Mouse (Mus musculus): ENCODE measurements around the gene Mmachc. TPM values are rescaled to one million over a fixed set of nuclear protein-coding genes. Genes with fewer than 3 reads are reported as not detected.

Mmachc gene
- polyA plus RNA-seq, 1 experiment = 30.3 TPM

DNA sequence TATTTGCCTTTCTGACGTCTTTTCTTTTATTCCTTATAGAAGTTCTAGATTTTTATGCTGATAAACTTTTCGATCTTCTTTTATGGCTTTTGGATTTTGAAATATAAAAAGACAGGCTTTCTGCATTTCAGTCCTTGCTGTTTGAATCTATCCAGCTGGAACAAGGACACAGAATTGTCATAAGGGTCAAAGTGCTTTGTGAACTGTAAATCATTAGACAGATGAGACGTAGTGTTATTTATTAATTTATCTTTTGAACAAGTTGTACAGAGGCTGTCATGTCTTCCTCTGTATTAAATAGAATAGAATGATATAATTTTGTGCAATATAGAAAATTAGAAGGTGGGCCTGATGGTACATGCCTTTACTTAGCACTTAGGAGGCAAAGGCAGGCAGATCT lies 19.2 kb upstream of the Mmachc start:
- Histone ChIP-seq H3K4me3 (ENCODE audit: insufficient read depth, low read depth, low read length) (no peak overlapping the region), H3K27ac (ENCODE audit: insufficient read depth, low read depth, low read length) (peak overlapping the region; percentile 83), H3K4me1 (ENCODE audit: control insufficient read depth, insufficient read depth, low read length) (peaks cover 12% of the 10 kb centered on the region; the same call in 1 of the 2 replicates), H3K27me3 (replicated peaks; ENCODE audit: control insufficient read depth, insufficient read depth, low read length) (no peaks in the 10 kb centered on the region), H3K36me3 (ENCODE audit: control insufficient read depth, insufficient read depth, low read length) (no peaks in the 10 kb centered on the region; the same call in 1 of the 2 replicates)
- peak; percentile 82 for DNase-seq
- WGBS = 40% methylated on average over 3 of the region's 3 CpGs
- TF ChIP-seq CTCF (conservative IDR thresholded peaks at IDR 0.05; ENCODE audit: insufficient read depth, insufficient read length, low read depth, low read length) (no peak), POLR2A (IDR thresholded peaks at IDR 0.05; ENCODE audit: low read depth, low read length) (no peak)

DNA sequence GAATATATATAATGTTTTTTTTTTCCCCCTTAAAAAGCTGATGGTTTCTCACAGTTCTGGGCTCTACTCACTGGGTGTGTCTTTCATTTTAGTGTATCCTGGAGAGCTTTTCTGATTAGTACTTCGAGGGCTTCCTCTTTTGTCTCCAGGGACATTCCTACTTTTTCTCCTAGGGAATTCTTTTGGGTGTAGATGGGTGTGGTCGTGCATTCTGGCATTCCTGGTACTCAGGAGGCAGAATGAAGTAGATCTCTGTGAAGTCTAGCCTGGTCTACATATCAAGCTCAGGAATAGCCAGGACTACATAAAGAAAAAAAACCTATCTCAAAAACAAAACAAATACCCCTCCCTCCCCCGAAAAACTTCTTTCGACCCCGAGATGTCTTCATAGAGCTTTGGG lies 17.2 kb upstream of the Mmachc start:
- no peaks in the 10 kb centered on the region for H3K27me3 ChIP-seq (replicated peaks; ENCODE audit: control insufficient read depth, insufficient read depth, low read length)
- no peak overlapping the region for H3K4me3 ChIP-seq (ENCODE audit: insufficient read depth, low read depth, low read length)
- peaks cover 7% of the 10 kb centered on the region; the same call in 1 of the 2 replicates for H3K4me1 ChIP-seq (ENCODE audit: control insufficient read depth, insufficient read depth, low read length)
- H3K36me3 ChIP-seq (ENCODE audit: control insufficient read depth, insufficient read depth, low read length) = no peaks in the 10 kb centered on the region; the same call in 1 of the 2 replicates
- WGBS = 83% methylated on average over 5 of the region's 5 CpGs
- TF ChIP-seq POLR2A (IDR thresholded peaks at IDR 0.05; ENCODE audit: low read depth, low read length) (no peak), CTCF (conservative IDR thresholded peaks at IDR 0.05; ENCODE audit: insufficient read depth, insufficient read length, low read depth, low read length) (no peak)
- H3K27ac ChIP-seq (ENCODE audit: insufficient read depth, low read depth, low read length) = 0 out of 2 replicates have a peak overlapping the region, but pooled peaks have one; percentile 71
- DNase-seq = no peak

DNA sequence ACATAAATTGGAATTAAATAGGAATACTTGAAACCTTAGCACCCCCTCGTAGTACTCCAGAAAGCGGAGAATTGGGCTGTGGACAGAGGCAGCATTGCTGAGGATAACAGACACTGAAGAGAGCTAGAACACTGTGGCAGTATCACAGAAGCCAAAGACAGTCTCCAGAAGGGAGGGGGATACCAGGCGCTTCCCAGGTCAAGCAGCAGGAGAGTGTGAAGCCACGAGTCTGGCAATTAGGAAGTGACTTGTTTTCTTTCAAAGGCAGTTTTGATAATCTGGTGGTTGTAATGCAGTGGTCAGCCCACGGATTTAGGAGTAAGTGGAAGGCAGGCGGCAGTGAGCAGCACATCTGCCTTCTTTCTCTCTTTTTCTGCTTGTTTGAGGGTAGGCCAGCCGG lies 14.0 kb upstream of the Mmachc start:
- Histone ChIP-seq H3K27me3 (replicated peaks; ENCODE audit: control insufficient read depth, insufficient read depth, low read length) (no peaks in the 10 kb centered on the region), H3K4me3 (ENCODE audit: insufficient read depth, low read depth, low read length) (peak overlapping the region; percentile 1; the same call in 1 of the 2 replicates), H3K27ac (ENCODE audit: insufficient read depth, low read depth, low read length) (0 out of 2 replicates have a peak overlapping the region, but pooled peaks have one; percentile 42), H3K36me3 (ENCODE audit: control insufficient read depth, insufficient read depth, low read length) (no peaks in the 10 kb centered on the region), H3K4me1 (ENCODE audit: control insufficient read depth, insufficient read depth, low read length) (peaks cover 2% of the 10 kb centered on the region; the same call in 1 of the 2 replicates)
- DNase-seq = peak; percentile 22
- WGBS = 59% methylated on average over 7 of the region's 7 CpGs
- TF ChIP-seq CTCF (conservative IDR thresholded peaks at IDR 0.05; ENCODE audit: insufficient read depth, insufficient read length, low read depth, low read length) = no peak

DNA sequence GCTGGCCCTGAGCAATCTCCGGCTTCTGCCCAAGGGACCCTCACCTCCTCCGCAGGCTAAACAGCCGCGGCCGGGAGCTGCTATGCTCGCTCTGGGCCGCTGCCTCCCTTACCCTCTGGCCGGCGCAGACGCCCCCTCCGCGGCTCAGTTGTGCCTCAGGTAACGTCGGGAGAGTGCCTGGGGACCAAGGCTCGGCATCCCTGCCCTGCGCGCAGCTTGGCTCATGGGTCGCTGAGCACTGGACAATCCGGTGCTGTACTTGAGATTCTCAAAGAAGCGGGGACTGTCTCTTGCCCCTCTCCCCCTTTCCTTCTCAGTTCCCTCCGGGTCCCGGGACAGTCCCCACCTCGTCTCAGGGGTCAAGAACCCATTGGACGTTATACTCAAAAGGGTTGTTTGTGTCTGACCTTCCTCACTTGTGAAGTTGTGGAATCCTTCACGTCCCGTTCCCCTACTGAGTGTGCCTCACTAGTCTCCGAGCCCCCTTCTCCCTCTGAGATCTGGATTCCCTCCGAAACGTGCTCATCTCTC lies 13.0 kb upstream of the Mmachc start:
- WGBS = 1% methylated on average over 29 of the region's 29 CpGs
- Histone ChIP-seq H3K4me1 (ENCODE audit: control insufficient read depth, insufficient read depth, low read length) (peaks cover 2% of the 10 kb centered on the region; the same call in 1 of the 2 replicates), H3K36me3 (ENCODE audit: control insufficient read depth, insufficient read depth, low read length) (no peaks in the 10 kb centered on the region), H3K27ac (ENCODE audit: insufficient read depth, low read depth, low read length) (peak overlapping the region; percentile 80), H3K27me3 (replicated peaks; ENCODE audit: control insufficient read depth, insufficient read depth, low read length) (no peaks in the 10 kb centered on the region), H3K4me3 (ENCODE audit: insufficient read depth, low read depth, low read length) (peak overlapping the region; percentile 93)
- TF ChIP-seq CTCF (conservative IDR thresholded peaks at IDR 0.05; ENCODE audit: insufficient read depth, insufficient read length, low read depth, low read length) = no peak
- TF ChIP-seq POLR2A (IDR thresholded peaks at IDR 0.05; ENCODE audit: low read depth, low read length) = no peak
- DNase-seq = no peak

DNA sequence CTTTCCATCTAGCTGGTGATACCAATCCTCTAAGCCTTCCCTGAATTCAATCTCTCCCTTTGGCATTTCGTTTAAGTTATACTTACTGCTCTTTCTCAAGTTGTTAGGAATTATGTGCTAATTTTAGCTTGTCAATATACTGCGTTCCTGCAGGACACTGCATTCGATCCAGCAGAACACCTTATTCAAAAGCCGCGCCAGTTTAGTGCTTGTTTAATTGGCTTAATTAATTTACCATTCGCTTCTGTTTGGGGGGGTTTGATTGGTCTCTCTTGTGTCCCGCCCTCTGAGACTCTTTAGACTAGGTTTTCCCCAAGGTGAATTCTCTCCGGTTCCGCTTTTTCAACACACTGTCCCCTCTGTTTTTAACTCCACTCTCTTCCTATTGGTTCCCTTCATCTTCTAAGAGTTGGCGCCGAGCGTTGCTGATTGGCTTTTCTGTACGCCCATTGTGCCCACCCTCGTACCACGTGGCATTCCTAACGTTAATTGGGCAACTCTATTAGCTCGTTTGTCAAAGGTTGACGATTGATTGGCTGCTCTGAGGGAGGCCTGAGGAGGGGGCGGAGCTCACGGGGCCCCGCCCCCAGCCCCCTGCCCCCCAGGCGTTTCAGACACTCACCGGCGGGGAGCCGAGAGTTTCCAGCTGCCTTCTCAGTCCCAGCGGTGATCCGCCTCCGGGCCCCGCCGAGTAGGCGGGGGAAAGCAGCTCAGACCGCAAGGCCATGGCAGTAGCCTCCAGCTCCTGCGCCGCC lies 12.3 kb upstream of the Mmachc start, which contains the start of gene Tesk2:
Tesk2 (plus strand) TSS at position 606 of the 755 bp plus-strand sequence.
- WGBS = under 1% methylated on average over 34 of the region's 34 CpGs
- TF ChIP-seq CTCF (conservative IDR thresholded peaks at IDR 0.05; ENCODE audit: insufficient read depth, insufficient read length, low read depth, low read length) = no peak
- peak; percentile 46 for TF ChIP-seq POLR2A (IDR thresholded peaks at IDR 0.05; ENCODE audit: low read depth, low read length)

DNA sequence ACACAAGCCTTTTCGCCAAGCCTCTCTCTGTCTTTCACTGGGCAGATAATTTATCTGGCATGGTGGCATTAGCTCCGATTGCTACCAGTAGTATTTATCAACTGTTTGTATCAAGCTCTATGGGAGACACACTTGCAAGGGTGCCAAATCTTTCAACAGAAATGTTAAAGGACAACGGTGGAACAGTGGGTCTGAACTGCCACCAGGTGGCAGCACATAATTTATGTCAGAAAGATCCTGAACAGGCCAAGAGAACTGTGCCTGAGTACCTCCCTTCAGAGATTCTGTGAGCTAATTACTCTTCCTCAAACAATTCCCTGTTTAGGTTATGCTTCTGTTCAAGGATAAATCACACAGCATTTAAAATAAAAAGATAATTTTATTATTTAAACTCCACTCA lies 11.2 kb upstream of the Mmachc start:
- Histone ChIP-seq H3K36me3 (ENCODE audit: control insufficient read depth, insufficient read depth, low read length) (no peaks in the 10 kb centered on the region), H3K4me3 (ENCODE audit: insufficient read depth, low read depth, low read length) (no peak overlapping the region), H3K27me3 (replicated peaks; ENCODE audit: control insufficient read depth, insufficient read depth, low read length) (no peaks in the 10 kb centered on the region), H3K27ac (ENCODE audit: insufficient read depth, low read depth, low read length) (no peak overlapping the region), H3K4me1 (ENCODE audit: control insufficient read depth, insufficient read depth, low read length) (peaks cover 2% of the 10 kb centered on the region; the same call in 1 of the 2 replicates)
- WGBS = 20% methylated on average over 3 of the region's 3 CpGs
- TF ChIP-seq CTCF (conservative IDR thresholded peaks at IDR 0.05; ENCODE audit: insufficient read depth, insufficient read length, low read depth, low read length) (peak; percentile 80), POLR2A (IDR thresholded peaks at IDR 0.05; ENCODE audit: low read depth, low read length) (no peak)
- peak; percentile 85 for DNase-seq

More for the DNA sequence above, 12.3 kb upstream of the Mmachc start, which contains the start of gene Tesk2:
- DNase-seq = peak; percentile 99
- peaks cover 2% of the 10 kb centered on the region; the same call in 1 of the 2 replicates for H3K4me1 ChIP-seq (ENCODE audit: control insufficient read depth, insufficient read depth, low read length)
- H3K27me3 ChIP-seq (replicated peaks; ENCODE audit: control insufficient read depth, insufficient read depth, low read length) = no peaks in the 10 kb centered on the region
- H3K27ac ChIP-seq (ENCODE audit: insufficient read depth, low read depth, low read length) = peak within 1 kb of the TSS; percentile 80
- H3K4me3 ChIP-seq (ENCODE audit: insufficient read depth, low read depth, low read length) = peak within 1 kb of the TSS; percentile 93
- H3K36me3 ChIP-seq (ENCODE audit: control insufficient read depth, insufficient read depth, low read length) = no peaks in the 10 kb centered on the region

DNA sequence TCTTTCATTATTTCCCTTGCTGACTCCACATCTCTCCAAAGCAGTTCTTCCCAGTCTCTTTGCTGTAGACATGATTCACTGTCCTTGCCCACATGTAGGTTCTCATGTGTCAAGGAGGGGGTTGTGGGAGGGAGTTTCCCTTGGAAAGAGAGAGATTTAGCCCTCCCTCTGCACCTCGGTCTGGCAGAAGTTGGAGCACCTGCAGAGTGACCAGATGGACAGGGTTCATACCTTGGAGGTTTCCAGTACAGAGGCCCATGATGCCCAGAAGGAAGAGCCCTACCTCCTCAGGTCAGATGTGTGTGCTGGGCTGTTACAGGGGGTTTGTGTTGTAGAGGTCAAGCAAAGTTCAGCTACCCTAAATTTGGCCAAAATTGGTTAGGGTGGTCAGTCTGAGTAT lies 4.3 kb upstream of the Mmachc start:
- Histone ChIP-seq H3K27ac (ENCODE audit: insufficient read depth, low read depth, low read length) (no peak overlapping the region), H3K27me3 (replicated peaks; ENCODE audit: control insufficient read depth, insufficient read depth, low read length) (no peaks in the 10 kb centered on the region), H3K36me3 (ENCODE audit: control insufficient read depth, insufficient read depth, low read length) (no peaks in the 10 kb centered on the region), H3K4me3 (ENCODE audit: insufficient read depth, low read depth, low read length) (no peak overlapping the region), H3K4me1 (ENCODE audit: control insufficient read depth, insufficient read depth, low read length) (peaks cover 3% of the 10 kb centered on the region; the same call in 1 of the 2 replicates)
- TF ChIP-seq CTCF (conservative IDR thresholded peaks at IDR 0.05; ENCODE audit: insufficient read depth, insufficient read length, low read depth, low read length) = no peak
- no peak for TF ChIP-seq POLR2A (IDR thresholded peaks at IDR 0.05; ENCODE audit: low read depth, low read length)
- 32% methylated on average over 1 of the region's 1 CpGs for WGBS
- no peak for DNase-seq
